Mouse (Mus musculus): ENCODE results near the gene Lrrc25. TPM values are rescaled to one million over a fixed set of nuclear protein-coding genes. Genes with fewer than 3 reads are reported as not detected.

The Lrrc25 gene
- polyA plus RNA-seq, 1 experiment from 2014 or later: 2.1 TPM

DNA sequence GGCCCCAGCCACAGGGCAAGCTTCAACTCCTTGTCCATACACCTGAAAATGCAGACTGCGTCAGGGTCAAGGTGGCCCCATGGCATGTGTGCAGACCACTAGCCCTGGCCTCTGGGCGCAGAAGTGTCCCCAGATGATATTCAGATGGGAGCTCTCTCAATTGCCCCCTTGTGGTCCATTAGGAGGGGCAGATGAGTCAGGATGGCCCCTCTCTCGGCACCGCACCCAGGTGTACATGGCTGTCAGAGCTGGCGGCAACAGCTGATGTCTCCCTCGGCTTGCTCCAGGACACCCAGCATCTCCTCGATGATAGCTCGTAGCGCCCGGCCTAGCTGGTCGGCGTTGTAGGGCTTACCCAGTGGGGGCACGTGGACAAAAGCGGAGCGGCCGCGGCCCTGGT, 34.4 kb downstream of the Lrrc25 start:
- WGBS: 81% methylated on average over 17 of the region's 17 CpGs
- peak overlapping the region; percentile 46 for H3K27ac ChIP-seq (ENCODE audit: low read depth, low read length)
- H3K9ac ChIP-seq (ENCODE audit: low read depth, low read length): no peak overlapping the region

DNA sequence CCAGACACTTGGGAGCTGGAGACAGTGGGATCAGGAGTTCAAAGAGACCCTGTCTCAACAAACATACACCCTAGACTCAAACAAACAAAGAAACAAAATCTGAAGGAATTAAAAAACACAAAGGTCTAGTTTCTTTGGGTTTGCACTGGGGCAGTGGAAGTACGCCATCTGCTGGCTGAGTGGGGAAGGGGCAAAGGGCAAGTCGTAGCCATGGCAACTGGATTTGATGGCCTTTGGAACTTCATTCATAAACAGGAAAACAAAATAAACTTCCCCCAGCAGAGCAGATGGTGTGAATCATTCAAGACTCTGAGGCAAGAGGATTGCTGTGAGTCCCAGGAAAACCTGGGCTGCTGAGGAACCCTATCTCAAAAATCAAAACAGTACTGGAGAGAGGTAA, 37.3 kb downstream of the Lrrc25 start:
- Histone ChIP-seq H3K4me2 (replicated peaks; ENCODE audit: low read depth) (no peak overlapping the region), H3K9me3 (ENCODE audit: control insufficient read depth) (no peaks in the 10 kb centered on the region), H3K27ac (ENCODE audit: low read depth, low read length) (peak overlapping the region; percentile 31), H3K27me3 (replicated peaks; ENCODE audit: control insufficient read depth, insufficient read depth, low read length) (no peaks in the 10 kb centered on the region), H3K9ac (ENCODE audit: low read depth, low read length) (no peak overlapping the region), H3K4me1 (replicated peaks; ENCODE audit: control insufficient read depth, insufficient read depth, low read length) (peaks cover 15% of the 10 kb centered on the region; the same call in 1 of the 2 replicates), H3K36me3 (ENCODE audit: control insufficient read depth, insufficient read depth) (peaks cover 57% of the 10 kb centered on the region), H3K4me3 (ENCODE audit: low read depth, low read length) (no peak overlapping the region)
- peak; percentile 49 for ATAC-seq
- WGBS: 34% methylated on average over 2 of the region's 2 CpGs
- TF ChIP-seq CTCF (IDR thresholded peaks at IDR 0.05; ENCODE audit: low read depth): peak; percentile 93

More for the DNA sequence above, 34.4 kb downstream of the Lrrc25 start:
- H3K9me3 ChIP-seq (ENCODE audit: control insufficient read depth): no peaks in the 10 kb centered on the region
- H3K4me2 ChIP-seq (replicated peaks; ENCODE audit: low read depth): no peak overlapping the region
- H3K27me3 ChIP-seq (replicated peaks; ENCODE audit: control insufficient read depth, insufficient read depth, low read length): no peaks in the 10 kb centered on the region
- ATAC-seq: no peak
- H3K36me3 ChIP-seq (ENCODE audit: control insufficient read depth, insufficient read depth): peaks cover 39% of the 10 kb centered on the region
- no peak for TF ChIP-seq CTCF (IDR thresholded peaks at IDR 0.05; ENCODE audit: low read depth)
- peaks cover 19% of the 10 kb centered on the region; the same call in 1 of the 2 replicates for H3K4me1 ChIP-seq (replicated peaks; ENCODE audit: control insufficient read depth, insufficient read depth, low read length)
- H3K4me3 ChIP-seq (ENCODE audit: low read depth, low read length): no peak overlapping the region

DNA sequence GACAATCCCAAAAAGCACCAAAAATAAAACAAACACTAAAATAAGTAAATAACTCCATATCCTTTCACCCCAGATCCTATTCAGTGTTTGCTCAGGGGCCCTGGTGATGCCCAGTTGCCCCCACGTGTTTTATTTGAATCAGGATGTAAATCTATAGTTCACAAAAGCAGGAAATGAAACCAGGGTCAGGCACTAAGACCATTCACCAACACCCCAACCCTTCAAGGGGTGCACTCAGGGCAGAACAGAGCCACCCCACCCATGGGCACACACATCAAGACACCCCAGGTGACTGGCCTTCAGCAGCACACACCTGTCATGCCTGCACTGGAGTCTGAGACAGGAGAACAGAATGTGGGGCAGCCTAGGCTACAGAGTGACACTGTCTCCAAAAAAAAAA, 38.2 kb downstream of the Lrrc25 start:
- H3K4me2 ChIP-seq (replicated peaks; ENCODE audit: low read depth): no peak overlapping the region
- no peak overlapping the region for H3K9ac ChIP-seq (ENCODE audit: low read depth, low read length)
- WGBS: 31% methylated on average over 1 of the region's 1 CpGs
- H3K27me3 ChIP-seq (replicated peaks; ENCODE audit: control insufficient read depth, insufficient read depth, low read length): no peaks in the 10 kb centered on the region
- H3K27ac ChIP-seq (ENCODE audit: low read depth, low read length): 0 out of 2 replicates have a peak overlapping the region, but pooled peaks have one; percentile 31
- H3K9me3 ChIP-seq (ENCODE audit: control insufficient read depth): no peaks in the 10 kb centered on the region
- no peak for TF ChIP-seq CTCF (IDR thresholded peaks at IDR 0.05; ENCODE audit: low read depth)
- no peak for ATAC-seq
- H3K4me3 ChIP-seq (ENCODE audit: low read depth, low read length): no peak overlapping the region
- peaks cover 53% of the 10 kb centered on the region for H3K36me3 ChIP-seq (ENCODE audit: control insufficient read depth, insufficient read depth)
- 0 out of 2 replicates have a peak, but pooled peaks cover 8% of the 10 kb centered on the region for H3K4me1 ChIP-seq (replicated peaks; ENCODE audit: control insufficient read depth, insufficient read depth, low read length)

DNA sequence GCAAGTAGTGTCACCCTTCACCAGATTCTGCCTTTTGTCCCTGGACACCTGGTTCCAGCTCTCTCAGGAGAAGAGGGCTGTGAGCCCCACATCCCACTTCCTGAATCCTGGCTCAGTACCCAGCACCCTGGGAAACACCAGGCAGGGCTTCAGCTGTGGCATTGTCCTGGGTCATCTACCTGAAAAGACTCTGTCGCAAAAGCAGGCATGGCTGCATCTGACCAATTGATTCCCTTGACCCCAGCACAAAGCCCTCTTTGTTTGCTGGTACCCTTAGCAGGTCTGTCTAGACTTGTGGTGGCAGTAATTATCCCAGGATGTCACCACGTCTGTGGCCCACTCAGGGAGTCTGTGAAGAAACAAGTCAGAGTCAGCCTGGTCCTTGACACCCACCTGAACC, 39.5 kb downstream of the Lrrc25 start:
- TF ChIP-seq CTCF (IDR thresholded peaks at IDR 0.05; ENCODE audit: low read depth): no peak
- peaks cover 49% of the 10 kb centered on the region for H3K36me3 ChIP-seq (ENCODE audit: control insufficient read depth, insufficient read depth)
- no peak overlapping the region for H3K4me3 ChIP-seq (ENCODE audit: low read depth, low read length)
- peak overlapping the region; percentile 21; the same call in 1 of the 2 replicates for H3K27ac ChIP-seq (ENCODE audit: low read depth, low read length)
- no peaks in the 10 kb centered on the region for H3K4me1 ChIP-seq (replicated peaks; ENCODE audit: control insufficient read depth, insufficient read depth, low read length)
- WGBS: 56% methylated on average over 2 of the region's 2 CpGs
- no peak overlapping the region for H3K9ac ChIP-seq (ENCODE audit: low read depth, low read length)
- no peaks in the 10 kb centered on the region for H3K9me3 ChIP-seq (ENCODE audit: control insufficient read depth)
- no peaks in the 10 kb centered on the region for H3K27me3 ChIP-seq (replicated peaks; ENCODE audit: control insufficient read depth, insufficient read depth, low read length)
- ATAC-seq: no peak
- no peak overlapping the region for H3K4me2 ChIP-seq (replicated peaks; ENCODE audit: low read depth)

DNA sequence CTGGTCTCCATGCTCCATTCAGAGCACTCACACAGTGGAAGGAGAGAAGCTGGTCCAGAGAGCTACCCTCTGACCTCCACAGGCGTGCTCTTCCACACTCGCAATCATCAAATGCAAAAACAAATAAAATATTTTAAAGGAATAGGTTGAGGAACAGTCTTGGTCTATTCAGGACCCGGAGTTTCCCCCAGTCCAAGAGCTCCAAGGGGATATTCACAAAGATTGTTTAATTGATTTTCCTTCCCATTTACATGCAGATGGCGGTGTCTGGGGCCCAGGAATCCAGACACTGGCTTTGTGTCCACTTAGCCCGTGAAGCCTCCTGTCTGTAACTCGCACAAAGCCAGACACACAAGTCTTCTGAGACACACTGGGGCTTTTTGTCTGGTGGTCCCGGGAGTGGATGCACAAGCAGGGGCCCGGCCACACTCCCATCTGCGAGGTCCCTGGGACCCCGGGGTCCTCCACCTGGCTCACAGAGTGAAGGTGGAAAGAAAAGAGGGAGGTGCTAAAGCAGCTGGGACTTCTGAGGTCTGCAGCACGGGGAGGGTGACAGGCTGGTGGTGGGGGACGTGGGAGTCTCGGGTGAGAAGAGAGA, 40.3 kb downstream of the Lrrc25 start:
- no peaks in the 10 kb centered on the region for H3K9me3 ChIP-seq (ENCODE audit: control insufficient read depth)
- H3K27ac ChIP-seq (ENCODE audit: low read depth, low read length): 0 out of 2 replicates have a peak overlapping the region, but pooled peaks have one; percentile 7
- no peak overlapping the region for H3K4me3 ChIP-seq (ENCODE audit: low read depth, low read length)
- H3K9ac ChIP-seq (ENCODE audit: low read depth, low read length): no peak overlapping the region
- no peak overlapping the region for H3K4me2 ChIP-seq (replicated peaks; ENCODE audit: low read depth)
- 81% methylated on average over 13 of the region's 13 CpGs for WGBS
- H3K27me3 ChIP-seq (replicated peaks; ENCODE audit: control insufficient read depth, insufficient read depth, low read length): no peaks in the 10 kb centered on the region
- peaks cover 42% of the 10 kb centered on the region for H3K36me3 ChIP-seq (ENCODE audit: control insufficient read depth, insufficient read depth)
- no peak for TF ChIP-seq CTCF (IDR thresholded peaks at IDR 0.05; ENCODE audit: low read depth)
- no peak for ATAC-seq
- no peaks in the 10 kb centered on the region for H3K4me1 ChIP-seq (replicated peaks; ENCODE audit: control insufficient read depth, insufficient read depth, low read length)

DNA sequence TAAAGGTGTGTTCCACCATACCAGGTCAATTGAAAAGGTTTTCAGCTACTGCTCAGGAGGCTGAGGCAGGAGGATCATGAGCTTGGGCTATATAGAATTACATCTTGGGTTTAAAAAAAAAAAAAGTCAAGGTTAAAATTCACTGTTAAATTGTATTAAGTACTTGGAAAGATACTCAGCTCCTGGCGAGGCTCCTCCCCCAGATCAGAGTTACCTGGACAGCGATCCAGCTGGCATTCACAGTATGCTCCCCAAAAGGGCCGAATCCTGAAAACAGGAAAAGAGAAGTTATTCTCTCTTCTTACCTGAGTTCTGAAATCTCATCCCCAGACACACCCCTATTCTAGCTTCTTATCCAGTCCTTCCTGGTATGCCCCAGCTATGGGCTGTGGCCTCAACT, 41.3 kb downstream of the Lrrc25 start:
- no peak for TF ChIP-seq CTCF (IDR thresholded peaks at IDR 0.05; ENCODE audit: low read depth)
- 72% methylated on average over 3 of the region's 3 CpGs for WGBS
- Histone ChIP-seq H3K27ac (ENCODE audit: low read depth, low read length) (no peak overlapping the region), H3K4me1 (replicated peaks; ENCODE audit: control insufficient read depth, insufficient read depth, low read length) (no peaks in the 10 kb centered on the region), H3K27me3 (replicated peaks; ENCODE audit: control insufficient read depth, insufficient read depth, low read length) (no peaks in the 10 kb centered on the region), H3K4me3 (ENCODE audit: low read depth, low read length) (no peak overlapping the region), H3K9me3 (ENCODE audit: control insufficient read depth) (no peaks in the 10 kb centered on the region), H3K4me2 (replicated peaks; ENCODE audit: low read depth) (peak overlapping the region; percentile 92), H3K36me3 (ENCODE audit: control insufficient read depth, insufficient read depth) (peaks cover 33% of the 10 kb centered on the region), H3K9ac (ENCODE audit: low read depth, low read length) (no peak overlapping the region)
- ATAC-seq: no peak

Data from intestine, postnatal 0 days (tissue).